Mouse (Mus musculus) stomach, embryonic 16.5 days (tissue): ENCODE data around the gene Tmem240. TPM values are rescaled to one million over a fixed set of nuclear protein-coding genes. Genes with fewer than 3 reads are reported as not detected.
"Not testable (repeated sequence)": the region's sequence is repeated elsewhere in the genome, so short reads cannot be mapped to it uniquely, and the experiment has no call there.

Experiments used
- ATAC-seq: fragments of 200-750 bp; cut with Nextera tagmentation; 2 replicates; pipeline ENCODE4 v1.8.0; 2017; ENCODE audit warnings: moderate number of reproducible peaks, moderate TSS enrichment; ENCODE audit not compliant: insufficient read depth, low FRiP score
- H3K27ac ChIP-seq: fragments of 300-500 bp; sonication (generic); 2 replicates; pipeline ENCODE4 v1.5.1; 2014; ENCODE audit warnings: low read length
- H3K27me3 ChIP-seq: fragments of 300-500 bp; sonication (generic); 2 replicates; pipeline ENCODE4 v1.6.1; 2014; ENCODE audit warnings: low read length, control low read depth, mixed read lengths; ENCODE audit not compliant: control insufficient read depth, insufficient read depth
- H3K36me3 ChIP-seq: fragments of 300-500 bp; sonication (generic); 2 replicates; pipeline ENCODE4 v1.6.1; 2014; ENCODE audit warnings: low read length; ENCODE audit not compliant: control insufficient read depth, insufficient read depth
- H3K4me1 ChIP-seq: fragments of 300-500 bp; sonication (generic); 2 replicates; pipeline ENCODE4 v1.6.1; 2014; ENCODE audit warnings: low read length, control low read depth, mixed read lengths; ENCODE audit not compliant: control insufficient read depth, insufficient read depth
- H3K4me2 ChIP-seq: fragments of 300-500 bp; sonication (generic); 2 replicates; pipeline ENCODE4 v1.6.1; 2014; ENCODE audit warnings: low read depth, low read length, mixed read lengths
- H3K4me3 ChIP-seq: fragments of 300-500 bp; sonication (generic); replicated peaks from 2 replicates; pipeline ENCODE4 v1.5.1; 2014; ENCODE audit warnings: mild to moderate bottlenecking, low read length
- H3K9ac ChIP-seq: fragments of 300-500 bp; sonication (generic); 2 replicates; pipeline ENCODE4 v1.6.1; 2014; ENCODE audit warnings: low read length
- H3K9me3 ChIP-seq: fragments of 300-500 bp; sonication (generic); replicated peaks from 2 replicates; pipeline ENCODE4 v1.6.1; 2016; ENCODE audit warnings: low read length, control low read depth; ENCODE audit not compliant: control insufficient read depth
- WGBS: fragments of 180-500 bp; shearing (Covaris S2); extraction: QIAGEN DNeasy Blood & Tissue Kit; methylation state at CpG from one replicate; pipeline ENCODE4 v1.1.7; 2014; 5-methylcytosine and 5-hydroxymethylcytosine counted together
- polyA plus RNA-seq: library from polyadenylated mRNA; unstranded; fragments of >200 nt; fragmentation: Nextera tagmentation; extraction: Ambion mirVana; gene quantifications from 2 replicates; pipeline ENCODE4 v1.2.1, GENCODE M21; 2015

Tmem240 gene
- polyA plus RNA-seq, 1 experiment from 2014 or later, result 0.46 TPM

- WGBS, result 35% methylated on average over 16 of the region's 16 CpGs
- peak overlapping the region; percentile 92 for H3K9ac ChIP-seq
- ATAC-seq, result 0 out of 2 replicates have a peak, but pooled peaks have one; percentile 12
These were observed 49.0 kb downstream of the Tmem240 start for GRCm38 (mm10) chr4:155783486-155784080.

GRCm38 (mm10) chr4:155784081-155784701, 49.6 kb downstream of the Tmem240 start:
- Histone ChIP-seq H3K4me2 (peak overlapping the region; percentile 76), H3K27ac (peak overlapping the region; percentile 82), H3K9ac (peak overlapping the region; percentile 92), H3K4me3 (peak overlapping the region; percentile 68), H3K9me3 (no peaks in the 10 kb centered on the region), H3K36me3 (no peaks in the 10 kb centered on the region), H3K4me1 (peaks cover 7% of the 10 kb centered on the region; the same call in 1 of the 2 replicates), H3K27me3 (no peaks in the 10 kb centered on the region)
- WGBS, result under 1% methylated on average over 52 of the region's 52 CpGs
- ATAC-seq, result peak; percentile 83

More at GRCm38 (mm10) chr4:155783486-155784080, 49.0 kb downstream of the Tmem240 start:
- H3K9me3 ChIP-seq, result no peaks in the 10 kb centered on the region
- peak overlapping the region; percentile 68 for H3K4me3 ChIP-seq
- H3K36me3 ChIP-seq, result no peaks in the 10 kb centered on the region
- H3K27me3 ChIP-seq, result no peaks in the 10 kb centered on the region
- peak overlapping the region; percentile 76 for H3K4me2 ChIP-seq
- peaks cover 7% of the 10 kb centered on the region; the same call in 1 of the 2 replicates for H3K4me1 ChIP-seq
- H3K27ac ChIP-seq, result peak overlapping the region; percentile 82; the same call in 1 of the 2 replicates

- Histone ChIP-seq H3K4me3 (no peak overlapping the region), H3K27ac (no peak overlapping the region), H3K36me3 (no peaks in the 10 kb centered on the region), H3K4me1 (peaks cover 7% of the 10 kb centered on the region; the same call in 1 of the 2 replicates), H3K4me2 (no peak overlapping the region), H3K9me3 (no peaks in the 10 kb centered on the region), H3K9ac (peak overlapping the region; percentile 9; the same call in 1 of the 2 replicates), H3K27me3 (no peaks in the 10 kb centered on the region)
- ATAC-seq, result no peak
- 79% methylated on average over 10 of the region's 10 CpGs for WGBS
These were observed 50.6 kb downstream of the Tmem240 start for GRCm38 (mm10) chr4:155785246-155785645.

- Histone ChIP-seq H3K36me3 (no peaks in the 10 kb centered on the region), H3K4me2 (peak within 1 kb of the TSS; percentile 76), H3K4me3 (peak within 1 kb of the TSS; percentile 68), H3K4me1 (peaks cover 6% of the 10 kb centered on the region; the same call in 1 of the 2 replicates), H3K27ac (no peak within 1 kb of the TSS), H3K9me3 (no peaks in the 10 kb centered on the region), H3K27me3 (no peaks in the 10 kb centered on the region), H3K9ac (peak within 1 kb of the TSS; percentile 92)
- no peak for ATAC-seq
- 67% methylated on average over 5 of the region's 5 CpGs for WGBS
These were observed 51.2 kb downstream of the Tmem240 start, which contains the start of gene Tmem88b for GRCm38 (mm10) chr4:155785819-155786218. TSS of gene Tmem88b (minus strand) at chr4:155785874.

DNA sequence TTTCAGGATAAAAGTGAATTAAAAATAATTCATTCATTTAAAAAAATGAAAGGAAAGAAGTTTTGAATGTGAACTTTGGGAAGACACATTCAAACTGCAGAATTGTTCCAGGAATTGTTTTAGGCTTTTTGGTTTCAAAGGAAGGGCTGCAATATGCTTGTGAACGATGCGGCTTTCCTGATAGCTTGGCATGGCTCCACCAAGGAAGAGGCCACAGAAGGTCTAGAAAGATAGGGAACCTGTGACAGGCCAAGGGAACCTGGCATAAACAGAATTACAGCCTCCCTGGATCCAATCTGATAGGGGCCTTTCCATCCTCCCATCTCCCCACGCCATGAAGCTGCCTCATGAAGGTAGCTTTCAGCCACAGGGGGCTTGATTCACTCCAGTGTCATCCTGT, 53.7 kb downstream of the Tmem240 start:
- Histone ChIP-seq H3K9ac (no peak overlapping the region), H3K4me1 (peaks cover 4% of the 10 kb centered on the region; the same call in 1 of the 2 replicates), H3K36me3 (no peaks in the 10 kb centered on the region), H3K27me3 (no peaks in the 10 kb centered on the region), H3K9me3 (no peaks in the 10 kb centered on the region), H3K4me3 (no peak overlapping the region), H3K4me2 (no peak overlapping the region), H3K27ac (no peak overlapping the region)
- no peak for ATAC-seq
- 66% methylated on average over 3 of the region's 3 CpGs for WGBS

DNA sequence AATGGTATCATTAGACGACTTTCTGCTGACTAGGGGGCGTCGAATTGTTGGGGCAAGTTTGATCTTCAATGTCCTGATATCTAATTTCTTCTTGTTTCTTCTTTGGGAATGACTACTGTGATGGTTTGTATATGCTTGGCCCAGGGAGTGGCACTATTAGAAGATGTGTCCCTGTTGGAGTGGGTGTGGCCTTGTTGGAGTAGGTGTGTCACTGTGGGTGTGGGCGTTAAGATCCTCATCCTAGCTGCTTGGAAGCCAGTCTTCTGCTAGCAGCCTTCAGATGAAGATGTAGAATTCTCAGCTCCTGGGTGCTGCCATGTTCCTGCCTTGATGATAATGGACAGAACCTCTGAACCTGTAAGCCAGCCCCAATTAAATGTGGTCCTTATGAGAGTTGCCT, 54.2 kb downstream of the Tmem240 start:
- not testable (repeated sequence) for H3K9me3 ChIP-seq, H3K9ac ChIP-seq, H3K4me1 ChIP-seq, ATAC-seq, H3K4me2 ChIP-seq, H3K27me3 ChIP-seq, H3K4me3 ChIP-seq, H3K27ac ChIP-seq, H3K36me3 ChIP-seq
- WGBS, result 70% methylated on average over 4 of the region's 4 CpGs

DNA sequence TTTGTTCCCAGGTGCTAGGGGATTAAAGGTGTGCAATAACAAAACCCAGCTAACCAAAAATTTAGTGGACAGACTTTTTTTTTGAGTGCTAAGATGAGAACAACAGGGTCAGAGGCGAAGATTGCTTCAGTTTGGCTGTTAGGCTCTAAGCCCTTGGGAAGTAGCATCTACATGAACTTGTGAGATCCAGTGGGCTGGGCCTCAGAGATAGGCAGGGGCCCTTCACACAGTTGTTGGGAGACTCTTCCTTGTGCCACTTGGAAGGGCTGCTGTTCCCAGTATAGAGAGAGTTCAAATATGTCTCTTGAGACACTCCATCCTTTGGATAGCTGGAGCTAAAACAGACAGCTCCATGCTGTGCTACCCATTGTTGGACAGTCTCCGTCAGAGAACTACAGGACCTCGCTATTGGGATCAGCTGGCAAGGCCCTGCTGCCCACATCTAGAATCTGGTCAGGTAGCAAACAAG, 55.5 kb downstream of the Tmem240 start, which contains the start of gene Ankrd65:
Gene Ankrd65 (plus strand): TSS at position 419 of the 469 bp plus-strand sequence.
- Histone ChIP-seq H3K9me3 (no peaks in the 10 kb centered on the region), H3K9ac (peak within 1 kb of the TSS; percentile 14; the same call in 1 of the 2 replicates), H3K4me3 (no peak within 1 kb of the TSS), H3K27me3 (no peaks in the 10 kb centered on the region), H3K4me1 (no peaks in the 10 kb centered on the region), H3K36me3 (no peaks in the 10 kb centered on the region), H3K4me2 (no peak within 1 kb of the TSS), H3K27ac (peak within 1 kb of the TSS; percentile 74)
- WGBS, result 87% methylated on average over 3 of the region's 3 CpGs
- ATAC-seq, result no peak
